Mouse (Mus musculus) MEL (cell line): ENCODE measurements around the gene Ppp1r1a.

Source experiments
- CHD2 ChIP-seq: IDR thresholded peaks from 2 replicates; pipeline ENCODE4 v1.6.1; 2011; ENCODE audit warnings: low read length, improper control_type of control experiment
- CTCF ChIP-seq, 3 experiments: IDR thresholded peaks in 2 of 3; conservative IDR thresholded peaks in 1 of 3; 2 replicates each; pipeline ENCODE4 v1.5.1; 2011 to 2012; ENCODE audit warnings: low read length in 3 of 3, low read depth in 2 of 3, mild to moderate bottlenecking in 2 of 3, improper control_type of control experiment in 1 of 3, inconsistent platforms in 1 of 3, mixed read lengths in 1 of 3, moderate library complexity in 1 of 3; ENCODE audit not compliant: control insufficient read depth in 1 of 3, insufficient read depth in 1 of 3, poor library complexity in 1 of 3, severe bottlenecking in 1 of 3
- GABPA ChIP-seq: IDR thresholded peaks from 2 replicates; pipeline ENCODE4 v1.6.1; 2012; ENCODE audit warnings: low read depth, mild to moderate bottlenecking, inconsistent platforms, low read length, improper control_type of control experiment, moderate library complexity
- HCFC1 ChIP-seq: IDR thresholded peaks from 2 replicates; pipeline ENCODE4 v1.6.1; 2012; ENCODE audit warnings: low read depth, mild to moderate bottlenecking, inconsistent platforms, low read length, improper control_type of control experiment, moderate library complexity
- MAZ ChIP-seq: IDR thresholded peaks from 2 replicates; pipeline ENCODE4 v1.6.1; 2012; ENCODE audit warnings: low read depth, mild to moderate bottlenecking, inconsistent platforms, low read length, improper control_type of control experiment
- NRF1 ChIP-seq: IDR thresholded peaks from 2 replicates; pipeline ENCODE4 v1.6.1; 2014; ENCODE audit warnings: low read depth, mild to moderate bottlenecking, inconsistent platforms, low read length, improper control_type of control experiment, moderate library complexity; ENCODE audit not compliant: poor library complexity, insufficient read depth, severe bottlenecking
- POLR2AphosphoS5 ChIP-seq: IDR thresholded peaks from 2 replicates; pipeline ENCODE4 v1.6.1; 2012; ENCODE audit warnings: low read depth, borderline replicate concordance, mild to moderate bottlenecking, inconsistent platforms, low read length, moderate library complexity, mixed read lengths
- RCOR1 ChIP-seq: IDR thresholded peaks from 2 replicates; pipeline ENCODE4 v1.6.1; 2012; ENCODE audit warnings: low read depth, mild to moderate bottlenecking, inconsistent platforms, low read length, improper control_type of control experiment
- TCF12 ChIP-seq: IDR thresholded peaks from 2 replicates; pipeline ENCODE4 v1.6.1; 2014; ENCODE audit warnings: low read depth, mild to moderate bottlenecking, inconsistent platforms, low read length, improper control_type of control experiment, moderate library complexity
- UBTF ChIP-seq: IDR thresholded peaks from 2 replicates; pipeline ENCODE4 v1.6.1; 2012; ENCODE audit warnings: low read depth, mild to moderate bottlenecking, inconsistent platforms, low read length, improper control_type of control experiment, moderate library complexity, borderline replicate concordance; ENCODE audit not compliant: insufficient read depth
- USF1 ChIP-seq: IDR thresholded peaks from 2 replicates; pipeline ENCODE4 v1.6.1; 2014; ENCODE audit warnings: low read depth, mild to moderate bottlenecking, inconsistent platforms, low read length, improper control_type of control experiment, moderate library complexity
- USF2 ChIP-seq, 2 experiments: IDR thresholded peaks; 2 replicates each; pipeline ENCODE4 v1.6.1; 2011 to 2012; ENCODE audit warnings: improper control_type of control experiment in 2 of 2, low read length in 2 of 2, borderline replicate concordance in 1 of 2, inconsistent platforms in 1 of 2, low read depth in 1 of 2, mild to moderate bottlenecking in 1 of 2; ENCODE audit not compliant: insufficient read depth in 1 of 2
- ZMIZ1 ChIP-seq: IDR thresholded peaks from 2 replicates; pipeline ENCODE4 v1.6.1; 2012; ENCODE audit warnings: low read depth, mild to moderate bottlenecking, inconsistent platforms, low read length, improper control_type of control experiment, moderate library complexity
- ZNF384 ChIP-seq: IDR thresholded peaks from 2 replicates; pipeline ENCODE4 v1.6.1; 2012; ENCODE audit warnings: low read depth, mild to moderate bottlenecking, inconsistent platforms, low read length, improper control_type of control experiment

DNA sequence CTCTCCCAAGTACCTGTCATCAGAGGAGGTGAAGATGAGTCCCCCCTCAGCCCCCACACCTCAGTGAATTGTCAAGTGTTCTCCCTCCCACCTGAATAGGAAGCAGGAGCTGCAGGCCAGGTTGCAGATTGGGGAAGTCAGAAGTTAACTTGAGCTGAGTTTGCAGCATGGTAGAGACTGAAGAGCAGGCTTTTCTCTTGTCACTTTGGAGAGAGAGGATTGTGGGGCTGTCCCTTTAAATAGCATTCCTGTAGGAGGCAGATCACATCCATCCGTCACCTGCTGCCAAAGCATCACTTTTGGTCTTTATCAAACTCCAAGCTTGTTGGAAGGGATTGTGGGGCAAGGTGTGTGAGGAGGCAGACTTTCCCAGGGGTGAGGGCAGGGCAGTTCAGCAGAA is 37.1 kb downstream of the Ppp1r1a start:
- TF ChIP-seq MAZ: no peak
- no peak for TF ChIP-seq USF1
- no peak for TF ChIP-seq TCF12
- no peak for TF ChIP-seq POLR2AphosphoS5
- TF ChIP-seq CTCF (IDR thresholded peaks at IDR 0.05 in 2 of 3, conservative IDR thresholded peaks at IDR 0.05 in 1 of 3; ENCODE audit: control insufficient read depth in 1 of 3, insufficient read depth in 1 of 3, low read depth in 2 of 3, low read length in 3 of 3, poor library complexity in 1 of 3, severe bottlenecking in 1 of 3): no peak
- no peak for TF ChIP-seq CHD2
- TF ChIP-seq ZNF384: no peak
- no peak for TF ChIP-seq UBTF
- TF ChIP-seq USF2 (IDR thresholded peaks at IDR 0.05; ENCODE audit: borderline replicate concordance in 1 of 2, insufficient read depth in 1 of 2, low read depth in 1 of 2, low read length in 2 of 2): no peak
- TF ChIP-seq NRF1: no peak
- no peak for TF ChIP-seq HCFC1
- TF ChIP-seq GABPA: no peak
- TF ChIP-seq ZMIZ1: no peak
- no peak for TF ChIP-seq RCOR1
